ENCODE assay signal across 1 mouse cellular context in genomic region chr6:17054781-17055180, GRCm38 (mm10).
TF ChIP-seq lines count a peak whose summit lies in the region.

No protein-coding gene starts in this region.

TF ChIP-seq in CH12.LX, 34 proteins besides CTCF, POLR2A, EP300 and RAD21 (continued from another document):
- TF ChIP-seq GABPA (IDR thresholded peaks at IDR 0.05; ENCODE audit: insufficient replicate concordance, low read depth, low read length) (no peak), JUN (IDR thresholded peaks at IDR 0.05; ENCODE audit: insufficient read depth, low read depth, low read length) (no peak), PAX5 (IDR thresholded peaks at IDR 0.05; ENCODE audit: low read length) (no peak), USF2 (conservative IDR thresholded peaks at IDR 0.05; ENCODE audit: low read depth, low read length) (no peak), SMC3 (IDR thresholded peaks at IDR 0.05; ENCODE audit: low read depth, low read length) (no peak), USF1 (IDR thresholded peaks at IDR 0.05; ENCODE audit: low read depth, low read length) (no peak)
